Mouse (Mus musculus): ENCODE measurements around the gene C3. TPM values are rescaled to one million over a fixed set of nuclear protein-coding genes. Genes with fewer than 3 reads are reported as not detected.
A peak's percentile ranks its signal among the peaks of the same experiment; 100 is the strongest.

C3 gene
- polyA plus RNA-seq, 1 experiment = 254 TPM

GRCm38 (mm10) chr17:57255354-57255753 lies 27.4 kb upstream of the C3 start:
- Histone ChIP-seq H3K4me3 (replicated peaks; ENCODE audit: extremely low read depth, low read depth, low read length) (no peak overlapping the region), H3K4me1 (ENCODE audit: control insufficient read depth, insufficient read depth, low read length) (no peaks in the 10 kb centered on the region)
- 69% methylated on average over 14 of the region's 14 CpGs for WGBS
- DNase-seq = no peak
- TF ChIP-seq CTCF (IDR thresholded peaks at IDR 0.05; ENCODE audit: insufficient read depth, low read length) (no peak), POLR2A (IDR thresholded peaks at IDR 0.05; ENCODE audit: borderline replicate concordance, extremely low read depth, low read depth, low read length) (no peak)

GRCm38 (mm10) chr17:57253306-57253705 lies 25.4 kb upstream of the C3 start:
- no peak for DNase-seq
- H3K4me3 ChIP-seq (replicated peaks; ENCODE audit: extremely low read depth, low read depth, low read length) = no peak overlapping the region
- peaks cover 4% of the 10 kb centered on the region for H3K4me1 ChIP-seq (ENCODE audit: control insufficient read depth, insufficient read depth, low read length)
- WGBS = 56% methylated on average over 6 of the region's 6 CpGs
- TF ChIP-seq CTCF (IDR thresholded peaks at IDR 0.05; ENCODE audit: insufficient read depth, low read length) = no peak
- TF ChIP-seq POLR2A (IDR thresholded peaks at IDR 0.05; ENCODE audit: borderline replicate concordance, extremely low read depth, low read depth, low read length) = no peak

GRCm38 (mm10) chr17:57251431-57251830 lies 23.5 kb upstream of the C3 start:
- peaks cover 8% of the 10 kb centered on the region for H3K4me1 ChIP-seq (ENCODE audit: control insufficient read depth, insufficient read depth, low read length)
- no peak overlapping the region for H3K4me3 ChIP-seq (replicated peaks; ENCODE audit: extremely low read depth, low read depth, low read length)
- DNase-seq = no peak
- TF ChIP-seq CTCF (IDR thresholded peaks at IDR 0.05; ENCODE audit: insufficient read depth, low read length) (no peak), POLR2A (IDR thresholded peaks at IDR 0.05; ENCODE audit: borderline replicate concordance, extremely low read depth, low read depth, low read length) (no peak)
- WGBS = 98% methylated on average over 3 of the region's 3 CpGs

- DNase-seq = peak; percentile 66
- TF ChIP-seq POLR2A (IDR thresholded peaks at IDR 0.05; ENCODE audit: borderline replicate concordance, extremely low read depth, low read depth, low read length) (peak; percentile 15; the same call in 1 of the 2 replicates), CTCF (IDR thresholded peaks at IDR 0.05; ENCODE audit: insufficient read depth, low read length) (no peak)
- peak overlapping the region; percentile 94 for H3K4me3 ChIP-seq (replicated peaks; ENCODE audit: extremely low read depth, low read depth, low read length)
- 7% methylated on average over 33 of the region's 33 CpGs for WGBS
- peaks cover 8% of the 10 kb centered on the region for H3K4me1 ChIP-seq (ENCODE audit: control insufficient read depth, insufficient read depth, low read length)
Observed at GRCm38 (mm10) chr17:57250461-57251160, 22.7 kb upstream of the C3 start.

- Histone ChIP-seq H3K4me1 (ENCODE audit: control insufficient read depth, insufficient read depth, low read length) (peaks cover 8% of the 10 kb centered on the region), H3K4me3 (replicated peaks; ENCODE audit: extremely low read depth, low read depth, low read length) (peak within 1 kb of the TSS; percentile 95)
- under 1% methylated on average over 52 of the region's 52 CpGs for WGBS
- peak; percentile 99 for DNase-seq
- TF ChIP-seq CTCF (IDR thresholded peaks at IDR 0.05; ENCODE audit: insufficient read depth, low read length) (no peak), POLR2A (IDR thresholded peaks at IDR 0.05; ENCODE audit: borderline replicate concordance, extremely low read depth, low read depth, low read length) (peak; percentile 86; the same call in 1 of the 2 replicates)
Observed at GRCm38 (mm10) chr17:57249186-57250181, 21.5 kb upstream of the C3 start, which contains the start of gene Trip10. TSS of gene Trip10 (plus strand) at chr17:57249455.

GRCm38 (mm10) chr17:57248771-57249170 lies 20.8 kb upstream of the C3 start:
- TF ChIP-seq POLR2A (IDR thresholded peaks at IDR 0.05; ENCODE audit: borderline replicate concordance, extremely low read depth, low read depth, low read length) = no peak
- TF ChIP-seq CTCF (IDR thresholded peaks at IDR 0.05; ENCODE audit: insufficient read depth, low read length) = no peak
- Histone ChIP-seq H3K4me3 (replicated peaks; ENCODE audit: extremely low read depth, low read depth, low read length) (peak overlapping the region; percentile 51), H3K4me1 (ENCODE audit: control insufficient read depth, insufficient read depth, low read length) (peaks cover 8% of the 10 kb centered on the region)
- peak; percentile 39 for DNase-seq
- WGBS = 4% methylated on average over 13 of the region's 13 CpGs

GRCm38 (mm10) chr17:57248201-57248699 lies 20.3 kb upstream of the C3 start, which contains the start of gene Gpr108:
TSS of gene Gpr108 (minus strand) at chr17:57248446.
- peak; percentile 77 for DNase-seq
- Histone ChIP-seq H3K4me1 (ENCODE audit: control insufficient read depth, insufficient read depth, low read length) (peaks cover 8% of the 10 kb centered on the region), H3K4me3 (replicated peaks; ENCODE audit: extremely low read depth, low read depth, low read length) (peak within 1 kb of the TSS; percentile 95)
- TF ChIP-seq CTCF (IDR thresholded peaks at IDR 0.05; ENCODE audit: insufficient read depth, low read length) (peak; percentile 76), POLR2A (IDR thresholded peaks at IDR 0.05; ENCODE audit: borderline replicate concordance, extremely low read depth, low read depth, low read length) (peak; percentile 28; the same call in 1 of the 2 replicates)
- WGBS = 0% methylated on average over 12 of the region's 12 CpGs

- under 1% methylated on average over 46 of the region's 46 CpGs for WGBS
- TF ChIP-seq CTCF (IDR thresholded peaks at IDR 0.05; ENCODE audit: insufficient read depth, low read length) (no peak), POLR2A (IDR thresholded peaks at IDR 0.05; ENCODE audit: borderline replicate concordance, extremely low read depth, low read depth, low read length) (peak; percentile 95; the same call in 1 of the 2 replicates)
Observed at GRCm38 (mm10) chr17:57247393-57248200, 19.7 kb upstream of the C3 start.

More at GRCm38 (mm10) chr17:57247393-57248200, 19.7 kb upstream of the C3 start:
- Histone ChIP-seq H3K4me3 (replicated peaks; ENCODE audit: extremely low read depth, low read depth, low read length) (peak overlapping the region; percentile 95), H3K4me1 (ENCODE audit: control insufficient read depth, insufficient read depth, low read length) (peaks cover 8% of the 10 kb centered on the region)
- peak; percentile 88 for DNase-seq
